Mouse (Mus musculus) small intestine, adult 2 months (tissue): ENCODE data around the gene Atg5.

Experiments used
- CTCF ChIP-seq: fragments of 200-500 bp; IDR thresholded peaks from 2 replicates; pipeline ENCODE4 v1.5.1; 2012; ENCODE audit warnings: low read depth, mild to moderate bottlenecking, control low read depth, inconsistent platforms, low read length, moderate library complexity, mixed read lengths; ENCODE audit not compliant: insufficient replicate concordance, insufficient read length; ENCODE audit errors: extremely low read depth
- POLR2A ChIP-seq: fragments of 200-500 bp; IDR thresholded peaks from 2 replicates; pipeline ENCODE4 v1.6.1; 2012; ENCODE audit warnings: low read depth, mild to moderate bottlenecking, control low read depth, inconsistent platforms, low read length, moderate library complexity

GRCm38 (mm10) chr10:44383213-44383612 lies 115.1 kb downstream of the Atg5 start:
- no peak for TF ChIP-seq CTCF
- TF ChIP-seq POLR2A, result no peak
